Mouse (Mus musculus): ENCODE results near the gene Nup210. TPM values are rescaled to one million over a fixed set of nuclear protein-coding genes. Genes with fewer than 3 reads are reported as not detected.
A peak's percentile ranks its signal among the peaks of the same experiment; 100 is the strongest.

Gene Nup210
- polyA plus RNA-seq, 1 experiment from 2014 or later = 17.1 TPM

DNA sequence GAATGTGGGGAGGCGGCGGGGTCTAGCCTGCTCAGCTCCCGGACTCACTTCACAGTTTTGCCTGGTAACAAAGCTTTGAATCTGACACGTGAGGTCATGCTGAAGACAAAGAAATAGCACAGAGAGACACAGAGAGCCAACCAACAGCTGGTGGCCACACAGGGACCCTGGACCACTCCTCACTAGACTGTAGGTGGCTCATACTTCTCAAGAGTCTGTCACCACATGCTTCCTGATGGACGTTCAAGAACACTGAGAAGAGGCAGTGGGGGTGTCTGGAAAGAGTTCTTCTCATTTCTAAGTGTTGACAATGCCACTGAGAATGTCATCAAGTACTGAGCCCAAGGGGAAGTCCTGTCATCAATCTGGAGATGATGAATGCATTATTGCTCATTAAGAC, 70.4 kb downstream of the Nup210 start:
- no peak for ATAC-seq (ENCODE audit: low FRiP score, low read depth)
- WGBS = 78% methylated on average over 5 of the region's 5 CpGs
- Histone ChIP-seq H3K27me3 (replicated peaks) (no peaks in the 10 kb centered on the region), H3K9me3 (no peaks in the 10 kb centered on the region), H3K4me2 (replicated peaks) (no peak overlapping the region), H3K9ac (no peak overlapping the region), H3K27ac (no peak overlapping the region), H3K4me1 (no peaks in the 10 kb centered on the region), H3K36me3 (peaks cover 12% of the 10 kb centered on the region; the same call in 1 of the 2 replicates), H3K4me3 (no peak overlapping the region)

DNA sequence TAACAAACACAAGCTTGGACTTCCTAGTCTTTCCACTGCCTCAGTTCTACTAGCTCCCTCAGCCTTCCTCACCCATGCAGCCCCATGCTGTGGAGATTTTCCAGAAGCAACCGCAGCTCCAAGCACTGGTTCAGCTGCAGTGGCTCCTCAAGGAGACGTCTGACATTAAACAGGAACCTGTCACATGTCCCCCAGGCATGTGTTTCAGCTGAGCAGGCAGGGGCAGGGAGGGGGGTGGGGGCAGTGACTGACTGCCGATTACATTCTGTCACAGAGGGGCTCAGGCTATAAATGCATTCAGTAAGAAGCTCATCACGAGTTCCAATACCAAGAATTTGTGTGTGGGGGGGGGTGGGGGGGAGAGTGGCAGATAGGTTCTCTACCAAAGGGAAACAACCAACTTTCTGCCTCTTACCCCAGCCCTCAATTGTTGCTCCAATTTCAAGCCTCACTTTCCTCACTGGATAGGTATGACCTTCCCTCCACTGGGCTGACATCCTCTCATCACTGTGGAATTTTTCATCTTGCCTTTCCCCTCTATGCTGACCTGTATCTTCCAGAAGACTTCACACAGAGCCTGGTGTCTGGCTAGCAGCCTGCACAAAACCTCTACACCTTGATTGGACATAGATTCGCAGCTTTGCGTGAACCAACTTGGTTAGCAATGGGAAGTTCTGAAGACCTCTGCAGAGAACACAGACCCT, 71.8 kb downstream of the Nup210 start:
- WGBS = 56% methylated on average over 6 of the region's 6 CpGs
- H3K36me3 ChIP-seq = peaks cover 20% of the 10 kb centered on the region

DNA sequence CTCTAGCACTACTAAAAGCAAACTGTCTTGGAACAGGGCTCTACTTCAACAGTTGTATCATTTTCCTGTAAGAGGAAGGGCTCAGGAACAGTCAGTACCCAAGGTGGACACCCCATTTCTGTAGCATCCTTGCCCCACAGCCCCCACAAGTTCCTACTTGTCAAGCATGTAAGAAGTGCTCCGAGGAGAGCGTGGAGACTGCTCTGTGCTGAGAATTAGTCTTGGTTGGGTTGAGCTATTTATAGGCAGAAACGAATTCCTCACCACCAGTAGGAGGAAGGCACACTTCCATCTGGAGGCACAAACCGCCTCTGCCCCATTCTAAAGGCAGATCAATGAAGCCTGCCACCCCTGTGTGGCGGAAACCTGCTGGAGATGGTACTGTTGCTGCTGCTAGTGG, 75.3 kb downstream of the Nup210 start:
- WGBS = 58% methylated on average over 5 of the region's 5 CpGs
- no peak overlapping the region for H3K4me2 ChIP-seq (replicated peaks)
- no peak overlapping the region for H3K27ac ChIP-seq
- ATAC-seq (ENCODE audit: low FRiP score, low read depth) = no peak
- H3K9me3 ChIP-seq = no peaks in the 10 kb centered on the region
- no peaks in the 10 kb centered on the region for H3K4me1 ChIP-seq
- no peak overlapping the region for H3K4me3 ChIP-seq
- no peak overlapping the region for H3K9ac ChIP-seq
- no peaks in the 10 kb centered on the region for H3K27me3 ChIP-seq (replicated peaks)
- peaks cover 25% of the 10 kb centered on the region for H3K36me3 ChIP-seq

More for the DNA sequence above, 71.8 kb downstream of the Nup210 start:
- H3K27ac ChIP-seq = no peak overlapping the region
- no peak overlapping the region for H3K4me2 ChIP-seq (replicated peaks)
- no peak for ATAC-seq (ENCODE audit: low FRiP score, low read depth)
- no peaks in the 10 kb centered on the region for H3K9me3 ChIP-seq
- H3K4me1 ChIP-seq = no peaks in the 10 kb centered on the region
- no peaks in the 10 kb centered on the region for H3K27me3 ChIP-seq (replicated peaks)
- no peak overlapping the region for H3K4me3 ChIP-seq
- 0 out of 2 replicates have a peak overlapping the region, but pooled peaks have one; percentile 13 for H3K9ac ChIP-seq

DNA sequence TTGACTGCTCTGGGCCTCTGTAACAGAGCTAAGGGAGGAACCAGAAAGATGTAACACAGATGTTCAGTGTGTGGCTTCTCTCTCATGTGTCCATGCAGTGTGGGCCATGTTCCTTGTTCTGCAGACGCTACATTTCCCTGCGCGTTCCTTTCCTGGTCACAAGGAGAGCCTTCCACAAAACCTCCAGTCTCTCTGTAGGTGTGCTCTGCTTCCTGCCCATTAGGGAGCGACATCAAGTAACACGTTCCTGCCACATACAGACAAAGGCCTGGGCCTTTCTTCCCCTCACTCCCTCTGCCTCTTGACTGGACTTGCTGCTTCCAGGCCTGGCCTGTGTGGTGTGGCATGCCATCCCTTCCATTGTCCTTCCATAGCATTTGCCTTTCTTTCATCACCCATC, 88.4 kb downstream of the Nup210 start:
- no peaks in the 10 kb centered on the region for H3K9me3 ChIP-seq
- no peak overlapping the region for H3K9ac ChIP-seq
- H3K27ac ChIP-seq = no peak overlapping the region
- no peak overlapping the region for H3K4me2 ChIP-seq (replicated peaks)
- H3K27me3 ChIP-seq (replicated peaks) = no peaks in the 10 kb centered on the region
- H3K4me3 ChIP-seq = no peak overlapping the region
- WGBS = 92% methylated on average over 5 of the region's 5 CpGs
- no peaks in the 10 kb centered on the region for H3K4me1 ChIP-seq
- peaks cover 10% of the 10 kb centered on the region; the same call in 1 of the 2 replicates for H3K36me3 ChIP-seq
- ATAC-seq (ENCODE audit: low FRiP score, low read depth) = no peak

DNA sequence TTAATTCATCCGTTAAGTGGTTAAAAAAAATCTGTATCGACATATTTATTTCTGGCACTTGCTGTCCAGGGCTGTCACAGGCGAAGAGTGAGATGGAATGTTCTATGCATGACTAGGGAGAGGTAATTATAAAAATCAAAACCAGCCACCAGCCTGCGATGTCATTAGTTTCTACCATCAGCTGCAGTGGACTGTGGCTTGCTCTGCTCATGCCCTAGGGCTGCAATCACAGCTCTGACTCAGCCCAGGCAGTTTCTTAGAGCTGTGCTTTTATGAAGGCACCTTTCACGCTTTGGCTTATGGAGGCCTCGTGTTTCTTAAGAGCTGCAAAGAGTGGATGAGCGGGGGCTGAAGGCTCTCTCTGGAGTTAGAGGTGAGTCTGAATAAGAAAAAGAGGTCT, 95.8 kb downstream of the Nup210 start:
- Histone ChIP-seq H3K27ac (no peak overlapping the region), H3K27me3 (replicated peaks) (no peaks in the 10 kb centered on the region), H3K4me2 (replicated peaks) (no peak overlapping the region), H3K4me1 (no peaks in the 10 kb centered on the region), H3K36me3 (peaks cover 14% of the 10 kb centered on the region), H3K9ac (no peak overlapping the region), H3K4me3 (no peak overlapping the region), H3K9me3 (no peaks in the 10 kb centered on the region)
- peak; percentile 58; the same call in 1 of the 2 replicates for ATAC-seq (ENCODE audit: low FRiP score, low read depth)
- 76% methylated on average over 7 of the region's 7 CpGs for WGBS

DNA sequence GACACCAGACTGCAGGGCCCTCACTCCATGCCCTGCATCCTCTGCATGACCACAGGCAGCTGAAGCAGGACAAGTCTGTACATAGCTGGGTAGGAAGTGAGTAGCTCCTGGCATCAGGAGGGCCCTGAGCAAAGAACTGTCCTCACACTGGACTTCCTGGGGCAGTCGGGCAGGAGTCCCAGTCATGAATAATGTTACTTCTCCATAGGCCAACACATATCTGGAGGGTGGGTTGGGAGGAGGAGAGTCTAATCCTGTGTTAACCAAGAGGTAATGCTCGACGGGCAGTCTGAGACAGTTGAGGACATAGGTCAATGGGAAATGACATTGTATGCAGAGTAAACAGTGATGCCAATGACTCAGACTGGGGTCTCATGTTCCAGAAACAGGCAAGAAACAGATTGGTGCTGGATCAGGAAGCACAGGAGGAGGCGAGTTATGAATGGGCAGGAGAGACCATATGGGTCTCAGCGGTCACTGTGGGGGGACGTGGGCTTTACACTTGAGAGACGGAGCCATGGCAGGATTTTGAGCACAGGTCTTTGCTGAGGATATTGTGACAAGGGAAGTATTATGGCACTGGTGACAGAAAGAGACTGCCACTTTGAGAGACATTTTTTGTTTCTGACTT, 99.9 kb downstream of the Nup210 start:
- 87% methylated on average over 7 of the region's 7 CpGs for WGBS
- ATAC-seq (ENCODE audit: low FRiP score, low read depth) = no peak
- H3K36me3 ChIP-seq = peaks cover 20% of the 10 kb centered on the region

DNA sequence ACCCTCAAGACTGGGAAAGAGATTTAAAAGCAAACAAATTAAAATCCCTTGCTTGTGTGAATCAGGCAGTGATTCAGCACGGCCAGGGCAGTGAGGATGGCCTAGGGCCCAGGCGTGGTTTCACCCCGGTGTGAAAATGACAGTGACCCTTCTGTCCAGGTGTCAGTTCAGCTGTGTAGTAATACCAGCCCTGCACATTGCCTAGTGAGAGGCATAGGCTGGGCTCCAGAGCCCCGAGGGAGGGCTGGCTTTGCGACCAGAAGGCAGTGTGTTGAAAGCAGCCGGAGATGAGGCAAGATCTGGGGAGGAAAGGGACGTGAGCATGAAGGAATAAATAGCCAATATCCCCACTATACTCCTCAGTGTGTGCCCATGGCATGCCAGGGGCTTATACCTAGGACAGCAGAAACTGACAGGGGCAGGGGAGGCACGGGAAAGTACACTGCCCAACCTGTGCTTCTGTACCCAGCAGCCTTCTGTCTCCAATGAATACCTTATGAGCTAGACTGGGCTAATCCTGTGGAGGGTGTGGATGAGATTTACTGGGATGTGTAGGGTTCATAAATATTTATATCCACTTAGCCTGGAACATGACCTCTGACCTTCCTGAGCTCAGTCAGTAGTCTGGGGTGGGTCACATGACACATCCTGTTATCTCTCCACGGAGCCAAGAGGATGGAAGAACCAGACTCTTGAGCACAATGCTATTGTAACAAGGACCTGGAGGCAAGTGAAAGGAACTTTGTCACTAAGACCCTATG, 102.3 kb downstream of the Nup210 start:
- Histone ChIP-seq H3K4me1 (peaks cover 8% of the 10 kb centered on the region; the same call in 1 of the 2 replicates), H3K4me2 (replicated peaks) (no peak overlapping the region), H3K27ac (no peak overlapping the region), H3K9me3 (no peaks in the 10 kb centered on the region), H3K9ac (no peak overlapping the region), H3K36me3 (peaks cover 20% of the 10 kb centered on the region), H3K27me3 (replicated peaks) (no peaks in the 10 kb centered on the region), H3K4me3 (no peak overlapping the region)
- 64% methylated on average over 9 of the region's 9 CpGs for WGBS
- ATAC-seq (ENCODE audit: low FRiP score, low read depth) = no peak

More for the DNA sequence above, 99.9 kb downstream of the Nup210 start:
- Histone ChIP-seq H3K4me1 (peaks cover 8% of the 10 kb centered on the region; the same call in 1 of the 2 replicates), H3K4me2 (replicated peaks) (no peak overlapping the region), H3K4me3 (no peak overlapping the region), H3K27me3 (replicated peaks) (no peaks in the 10 kb centered on the region), H3K27ac (no peak overlapping the region), H3K9me3 (no peaks in the 10 kb centered on the region), H3K9ac (no peak overlapping the region)

DNA sequence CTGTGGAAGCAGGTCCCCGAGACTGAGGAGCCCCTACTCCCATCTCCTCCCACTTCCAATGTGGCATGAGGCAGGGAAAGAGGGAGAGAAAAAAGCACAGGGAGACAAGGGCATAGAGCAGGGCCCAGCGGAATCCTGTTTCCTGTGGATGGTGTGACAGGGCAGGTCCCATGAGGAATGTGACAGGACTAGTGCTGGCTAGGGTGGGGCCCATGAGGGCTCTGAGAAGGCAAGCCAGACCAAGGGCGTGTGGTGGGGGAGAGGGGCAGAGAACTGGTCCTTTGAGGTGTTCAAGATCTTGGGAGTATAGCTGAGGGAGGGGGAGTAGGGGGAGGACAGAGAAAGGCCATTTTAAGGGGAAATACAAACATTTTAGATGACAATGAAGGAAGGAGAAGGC, 104.2 kb downstream of the Nup210 start:
- ATAC-seq (ENCODE audit: low FRiP score, low read depth) = no peak
- Histone ChIP-seq H3K4me2 (replicated peaks) (no peak overlapping the region), H3K4me3 (no peak overlapping the region), H3K36me3 (peaks cover 14% of the 10 kb centered on the region), H3K27me3 (replicated peaks) (no peaks in the 10 kb centered on the region), H3K27ac (no peak overlapping the region), H3K4me1 (peaks cover 8% of the 10 kb centered on the region; the same call in 1 of the 2 replicates), H3K9ac (0 out of 2 replicates have a peak overlapping the region, but pooled peaks have one; percentile 2), H3K9me3 (no peaks in the 10 kb centered on the region)
- 81% methylated on average over 3 of the region's 3 CpGs for WGBS

DNA sequence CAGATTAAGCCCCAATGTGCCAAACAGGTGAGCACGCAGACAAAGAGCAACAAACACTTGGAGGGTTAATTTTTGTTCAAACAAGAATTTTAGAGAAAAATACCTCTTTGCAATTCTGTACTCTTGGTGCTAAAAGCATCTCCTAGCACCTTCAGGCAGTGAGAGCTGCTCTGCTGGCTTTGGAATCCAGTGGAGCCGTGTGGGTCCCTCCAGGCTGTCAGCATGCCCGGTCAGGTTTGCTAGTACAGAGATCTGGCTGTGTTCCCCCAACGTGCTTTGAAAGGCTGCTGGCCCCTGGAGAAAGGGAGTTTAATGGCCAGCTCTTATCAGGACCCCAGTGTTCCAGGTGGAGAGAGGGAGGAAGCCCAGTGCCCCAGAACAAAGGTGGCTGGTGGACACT, 105.1 kb downstream of the Nup210 start:
- H3K9ac ChIP-seq = no peak overlapping the region; the same call in 1 of the 2 replicates
- peaks cover 8% of the 10 kb centered on the region; the same call in 1 of the 2 replicates for H3K4me1 ChIP-seq
- no peak overlapping the region for H3K4me3 ChIP-seq
- no peak for ATAC-seq (ENCODE audit: low FRiP score, low read depth)
- H3K27me3 ChIP-seq (replicated peaks) = no peaks in the 10 kb centered on the region
- H3K36me3 ChIP-seq = peaks cover 8% of the 10 kb centered on the region; the same call in 1 of the 2 replicates
- H3K4me2 ChIP-seq (replicated peaks) = no peak overlapping the region
- WGBS = 73% methylated on average over 4 of the region's 4 CpGs
- no peak overlapping the region for H3K27ac ChIP-seq
- H3K9me3 ChIP-seq = no peaks in the 10 kb centered on the region

DNA sequence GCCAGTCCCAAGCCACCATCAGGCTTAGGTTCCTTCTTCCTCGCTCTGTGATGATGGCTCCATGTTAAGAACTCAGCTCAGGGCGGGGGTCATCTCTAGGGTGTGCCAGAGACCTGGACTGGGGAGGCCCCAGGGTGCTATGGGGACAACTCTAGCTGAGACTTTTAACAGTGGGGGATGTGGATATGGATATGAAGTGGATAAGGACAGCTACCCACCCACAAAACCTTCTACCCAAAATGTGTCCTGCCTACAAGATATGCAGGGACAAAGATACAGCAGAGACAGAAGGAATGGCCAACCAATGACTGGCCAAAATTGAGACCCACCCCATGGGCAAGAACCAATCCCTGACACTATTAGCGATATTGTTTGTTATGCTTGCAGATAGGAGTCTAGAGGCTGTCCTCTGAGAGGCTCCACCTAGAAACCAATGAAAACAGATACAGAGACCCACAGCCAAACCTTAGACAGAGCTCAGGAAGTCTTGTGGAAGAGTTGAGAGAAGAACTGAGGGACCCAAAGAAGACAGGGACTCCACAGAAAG, 108.3 kb downstream of the Nup210 start:
- 92% methylated on average over 3 of the region's 3 CpGs for WGBS
- H3K4me3 ChIP-seq = no peak overlapping the region
- no peaks in the 10 kb centered on the region for H3K4me1 ChIP-seq
- H3K27ac ChIP-seq = no peak overlapping the region
- H3K9me3 ChIP-seq = no peaks in the 10 kb centered on the region
- no peaks in the 10 kb centered on the region for H3K27me3 ChIP-seq (replicated peaks)
- H3K9ac ChIP-seq = no peak overlapping the region
- no peak for ATAC-seq (ENCODE audit: low FRiP score, low read depth)
- H3K4me2 ChIP-seq (replicated peaks) = no peak overlapping the region
- H3K36me3 ChIP-seq = peaks cover 3% of the 10 kb centered on the region; the same call in 1 of the 2 replicates

DNA sequence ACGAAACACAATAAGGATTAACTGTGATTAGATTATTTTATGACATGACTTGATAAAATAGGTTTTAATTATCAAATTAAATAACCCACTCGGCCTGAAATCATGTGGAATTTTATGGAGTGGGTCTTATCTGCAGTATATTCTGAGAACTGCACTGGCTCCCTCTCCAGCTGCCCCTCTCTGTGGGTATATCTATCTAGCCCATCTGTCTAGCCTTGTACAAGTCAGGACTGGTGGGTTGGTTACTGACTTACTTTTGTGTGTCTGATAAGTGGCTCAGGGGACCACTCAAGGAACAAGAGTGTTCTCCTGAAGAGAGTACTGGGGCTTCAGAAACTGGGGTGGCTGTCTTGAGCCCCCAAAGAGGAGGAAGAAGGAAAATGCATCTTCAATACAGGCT, 109.4 kb downstream of the Nup210 start:
- ATAC-seq (ENCODE audit: low FRiP score, low read depth) = no peak
- WGBS = 68% methylated on average over 2 of the region's 2 CpGs
- no peak overlapping the region for H3K27ac ChIP-seq
- H3K9me3 ChIP-seq = no peaks in the 10 kb centered on the region
- no peaks in the 10 kb centered on the region for H3K4me1 ChIP-seq
- H3K27me3 ChIP-seq (replicated peaks) = no peaks in the 10 kb centered on the region
- H3K9ac ChIP-seq = no peak overlapping the region
- H3K4me2 ChIP-seq (replicated peaks) = no peak overlapping the region
- H3K4me3 ChIP-seq = no peak overlapping the region
- no peaks in the 10 kb centered on the region for H3K36me3 ChIP-seq

DNA sequence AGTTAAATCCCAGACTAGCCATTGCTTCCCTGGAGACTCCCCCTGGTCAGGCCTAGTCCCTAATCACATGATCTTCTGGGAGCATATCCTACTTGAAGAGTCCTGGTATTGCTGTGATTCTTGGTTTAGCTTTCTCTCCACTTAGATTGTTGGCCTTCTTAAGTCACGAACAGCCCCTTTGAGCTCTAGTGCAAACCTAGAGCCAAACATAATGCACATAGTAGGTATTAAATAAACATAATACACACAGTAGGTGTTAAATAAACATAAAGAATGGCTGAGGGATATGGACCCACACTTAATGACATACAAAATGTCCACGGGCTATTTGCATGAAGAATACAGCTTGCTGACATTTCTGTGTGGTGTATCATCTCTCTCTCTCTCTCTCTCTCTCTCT, 112.5 kb downstream of the Nup210 start:
- WGBS = 93% methylated on average over 2 of the region's 2 CpGs
- H3K27ac ChIP-seq = no peak overlapping the region
- H3K4me3 ChIP-seq = no peak overlapping the region
- H3K4me1 ChIP-seq = peaks cover 9% of the 10 kb centered on the region; the same call in 1 of the 2 replicates
- ATAC-seq (ENCODE audit: low FRiP score, low read depth) = no peak
- H3K27me3 ChIP-seq (replicated peaks) = no peaks in the 10 kb centered on the region
- no peak overlapping the region for H3K4me2 ChIP-seq (replicated peaks)
- H3K36me3 ChIP-seq = no peaks in the 10 kb centered on the region
- no peak overlapping the region for H3K9ac ChIP-seq
- no peaks in the 10 kb centered on the region for H3K9me3 ChIP-seq

All from neural tube, embryonic 12.5 days (tissue).